Mouse (Mus musculus) heart, postnatal 14 days (tissue): Measurements from ENCODE around the gene Pgm2. TPM values are rescaled to one million over a fixed set of nuclear protein-coding genes. Genes with fewer than 3 reads are reported as not detected.
A peak's percentile ranks its signal among the peaks of the same experiment; 100 is the strongest.

Experiments used
- DNase-seq, 2 experiments: peaks; one replicate each; pipeline ENCODE4 v3.0.0; 2021 to 2022
- intact Hi-C: fragments of 180-260 bp; cut with DNase I; formaldehyde crosslinking; loops from one replicate; pipeline ENCODE4 v1.15.1; 2025
- long read RNA-seq, 2 experiments: library from polyadenylated mRNA; stranded (forward); transcript quantifications; one replicate each; pipeline ENCODE4 v2.0.0; 2021
- total RNA-seq, 2 experiments: library from RNA; stranded (reverse); gene quantifications; 2 replicates each; pipeline ENCODE4 v1.2.3; 2021

The Pgm2 gene
- total RNA-seq = 10 to 100 TPM in 1 of 2 experiments, 1 to 10 TPM in 1; 9.4 to 10.6 TPM
- long read RNA-seq, experiment 1, transcript Pgm2-201 (14 exons, 2,369 nt) = major isoform, 20 of 28 reads
- long read RNA-seq, experiment 1, partial matches to known transcripts = 2 of 28 reads
- long read RNA-seq, experiment 1, other reads (novel, unspliced or antisense) = 6 of 28 reads
- long read RNA-seq, experiment 2, transcript Pgm2-201 (14 exons, 2,369 nt) = major isoform, 21 of 26 reads
- long read RNA-seq, experiment 2, partial matches to known transcripts = 2 of 26 reads
- long read RNA-seq, experiment 2, other reads (novel, unspliced or antisense) = 3 of 26 reads

GRCm38 (mm10) chr5:64092748-64093292, at the start of gene Pgm2:
TSS of gene Pgm2 (plus strand) at chr5:64092950.
- intact Hi-C loops = loop anchor here (5.0 kb wide), 1 partner anchor 179 kb away; no protein-coding TSS in a partner anchor
- DNase-seq = peak; percentile 83 to 86

- intact Hi-C loops = no loop called here
- DNase-seq = no peak
These were observed 48.9 kb upstream of the Pgm2 start for GRCm38 (mm10) chr5:64043694-64044453.

- intact Hi-C loops = no loop called here
- DNase-seq = no peak
These were observed 48.0 kb upstream of the Pgm2 start for GRCm38 (mm10) chr5:64044790-64045189.

- intact Hi-C loops = no loop called here
- DNase-seq = peak; percentile 69 to 70
These were observed 47.2 kb upstream of the Pgm2 start for GRCm38 (mm10) chr5:64045502-64045901.

- intact Hi-C loops = no loop called here
- no peak for DNase-seq
These were observed 45.8 kb upstream of the Pgm2 start for GRCm38 (mm10) chr5:64046995-64047394.

- intact Hi-C loops = no loop called here
- DNase-seq = no peak
These were observed 44.8 kb upstream of the Pgm2 start for GRCm38 (mm10) chr5:64047921-64048320.

GRCm38 (mm10) chr5:64048605-64049004, 44.1 kb upstream of the Pgm2 start:
- intact Hi-C loops = no loop called here

GRCm38 (mm10) chr5:64049256-64049655, 43.5 kb upstream of the Pgm2 start:
- no peak for DNase-seq
- intact Hi-C loops = no loop called here

More at GRCm38 (mm10) chr5:64048605-64049004, 44.1 kb upstream of the Pgm2 start:
- no peak for DNase-seq

- intact Hi-C loops = no loop called here
- DNase-seq = no peak
These were observed 39.7 kb upstream of the Pgm2 start for GRCm38 (mm10) chr5:64053010-64053409.

- no peak for DNase-seq
- intact Hi-C loops = no loop called here
These were observed 36.5 kb upstream of the Pgm2 start for GRCm38 (mm10) chr5:64056210-64056609.

GRCm38 (mm10) chr5:64060881-64061280, 31.9 kb upstream of the Pgm2 start:
- no peak for DNase-seq
- intact Hi-C loops = no loop called here

GRCm38 (mm10) chr5:64061643-64062042, 31.1 kb upstream of the Pgm2 start:
- no peak for DNase-seq
- intact Hi-C loops = no loop called here

GRCm38 (mm10) chr5:64062882-64063621, 29.7 kb upstream of the Pgm2 start:
- intact Hi-C loops = no loop called here
- DNase-seq = no peak

- intact Hi-C loops = no loop called here
- no peak for DNase-seq
These were observed 29.0 kb upstream of the Pgm2 start for GRCm38 (mm10) chr5:64063622-64064355.

- DNase-seq = no peak
- intact Hi-C loops = no loop called here
These were observed 28.3 kb upstream of the Pgm2 start for GRCm38 (mm10) chr5:64064401-64064800.

- intact Hi-C loops = no loop called here
- no peak for DNase-seq
These were observed 27.2 kb upstream of the Pgm2 start for GRCm38 (mm10) chr5:64065497-64066046.

GRCm38 (mm10) chr5:64066159-64066558, 26.6 kb upstream of the Pgm2 start:
- intact Hi-C loops = no loop called here
- no peak for DNase-seq

GRCm38 (mm10) chr5:64067576-64067975, 25.2 kb upstream of the Pgm2 start:
- DNase-seq = no peak
- intact Hi-C loops = no loop called here

GRCm38 (mm10) chr5:64070081-64070673, 22.6 kb upstream of the Pgm2 start:
- intact Hi-C loops = loop anchor here (1.0 to 5.0 kb wide), 2 partner anchors 164 to 258 kb away; partner anchors contain the start of gene 0610040J01Rik
- peak; percentile 56 to 74 for DNase-seq
